Mouse (Mus musculus) lung, embryonic 15.5 days (tissue): ENCODE measurements around the gene Kcnk12. TPM values are rescaled to one million over a fixed set of nuclear protein-coding genes. Genes with fewer than 3 reads are reported as not detected.

Source experiments
- ATAC-seq: fragments of 200-750 bp; cut with Nextera tagmentation; 2 replicates; pipeline ENCODE4 v1.8.0; 2017; ENCODE audit warnings: moderate number of reproducible peaks, borderline replicate concordance; ENCODE audit not compliant: low FRiP score, low TSS enrichment; ENCODE audit errors: extremely low read depth
- H3K27ac ChIP-seq: fragments of 300-500 bp; sonication (generic); 2 replicates; pipeline ENCODE4 v1.5.1; 2015; ENCODE audit warnings: moderate library complexity, mild to moderate bottlenecking, inconsistent platforms
- H3K27me3 ChIP-seq: fragments of 300-500 bp; sonication (generic); 2 replicates; pipeline ENCODE4 v1.6.1; 2015; ENCODE audit warnings: inconsistent platforms
- H3K36me3 ChIP-seq: fragments of 300-500 bp; sonication (generic); 2 replicates; pipeline ENCODE4 v1.6.1; 2015; ENCODE audit warnings: inconsistent platforms
- H3K4me1 ChIP-seq: fragments of 300-500 bp; sonication (generic); 2 replicates; pipeline ENCODE4 v1.6.1; 2015; ENCODE audit warnings: inconsistent platforms
- H3K4me2 ChIP-seq: fragments of 300-500 bp; sonication (generic); 2 replicates; pipeline ENCODE4 v1.6.1; 2015; ENCODE audit warnings: inconsistent platforms, mild to moderate bottlenecking, moderate library complexity
- H3K4me3 ChIP-seq: fragments of 300-500 bp; sonication (generic); 2 replicates; pipeline ENCODE4 v1.5.1; 2015; ENCODE audit warnings: mild to moderate bottlenecking, inconsistent platforms
- H3K9ac ChIP-seq: fragments of 300-500 bp; sonication (generic); 2 replicates; pipeline ENCODE4 v1.6.1; 2015; ENCODE audit warnings: inconsistent platforms
- H3K9me3 ChIP-seq: fragments of 300-500 bp; sonication (generic); 2 replicates; pipeline ENCODE4 v1.6.1; 2016; ENCODE audit warnings: inconsistent platforms
- WGBS: fragments of 180-500 bp; shearing (Covaris S2); methylation state at CpG from one replicate; pipeline ENCODE4 v1.1.7; 2015; 5-methylcytosine and 5-hydroxymethylcytosine counted together
- polyA plus RNA-seq: library from polyadenylated mRNA; unstranded; fragments of >200 nt; fragmentation: Nextera tagmentation; extraction: Ambion mirVana; gene quantifications from 2 replicates; pipeline ENCODE4 v1.2.1, GENCODE M21; 2015

Kcnk12 gene
- polyA plus RNA-seq, 1 experiment from 2014 or later = 0.07 TPM

DNA sequence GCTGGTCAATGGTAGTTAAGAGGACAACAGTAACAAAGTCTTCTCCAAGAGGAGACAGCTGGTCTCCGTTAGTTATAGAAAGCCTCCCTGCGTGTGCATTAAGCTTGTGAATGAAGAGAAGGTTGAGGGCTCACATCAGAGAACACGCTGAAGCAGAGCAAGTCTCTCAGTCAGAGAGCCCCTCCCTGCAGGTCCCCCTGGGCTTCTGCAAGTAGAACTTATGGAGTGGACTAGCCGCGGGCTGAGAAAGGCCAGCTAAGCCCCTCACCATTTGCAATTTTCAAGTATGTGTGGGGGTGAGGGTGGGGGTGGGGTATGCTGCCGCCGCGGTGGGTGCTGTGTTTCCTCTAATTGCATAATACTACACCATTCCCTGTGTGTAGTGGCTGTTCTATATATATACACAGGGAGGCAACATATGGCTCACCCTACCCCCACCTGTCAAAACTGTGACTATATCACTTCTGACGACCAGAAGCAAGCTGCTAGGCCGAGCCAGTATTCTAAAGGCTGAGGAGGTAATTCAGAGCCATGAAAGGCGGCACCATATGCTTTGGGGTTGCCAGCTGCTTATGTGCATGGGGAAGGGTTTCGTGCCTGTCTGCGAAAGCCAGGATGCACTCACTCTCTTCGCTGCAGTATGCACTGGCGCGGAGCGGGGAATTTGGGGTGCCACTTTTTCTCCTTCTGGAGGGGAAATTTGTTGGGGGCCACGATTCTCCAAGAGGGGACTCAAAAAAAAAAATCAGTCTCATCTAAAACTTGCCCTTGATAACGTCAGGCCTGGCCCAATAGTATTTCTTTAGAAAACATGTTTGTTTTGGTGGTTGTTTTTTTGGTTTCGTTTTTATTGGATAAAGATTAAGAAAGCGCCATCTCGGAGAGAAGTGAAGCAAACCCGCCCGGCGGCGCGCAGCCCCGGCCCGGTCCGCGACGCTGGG, 52.5 kb downstream of the Kcnk12 start:
- Histone ChIP-seq H3K4me3 (peak overlapping the region; percentile 57), H3K27me3 (peaks cover 55% of the 10 kb centered on the region), H3K9ac (peak overlapping the region; percentile 8), H3K9me3 (no peaks in the 10 kb centered on the region), H3K4me1 (peaks cover 14% of the 10 kb centered on the region), H3K27ac (no peak overlapping the region), H3K4me2 (peak overlapping the region; percentile 99), H3K36me3 (no peaks in the 10 kb centered on the region)
- ATAC-seq = no peak
- WGBS = 8% methylated on average over 32 of the region's 32 CpGs

GRCm38 (mm10) chr17:87739835-87740234, 58.0 kb downstream of the Kcnk12 start:
- no peak overlapping the region for H3K9ac ChIP-seq
- H3K4me1 ChIP-seq = no peaks in the 10 kb centered on the region
- no peaks in the 10 kb centered on the region for H3K36me3 ChIP-seq
- no peaks in the 10 kb centered on the region for H3K9me3 ChIP-seq
- WGBS = 46% methylated on average over 1 of the region's 1 CpGs
- no peak overlapping the region for H3K4me2 ChIP-seq
- ATAC-seq = no peak
- peaks cover 19% of the 10 kb centered on the region for H3K27me3 ChIP-seq
- no peak overlapping the region for H3K4me3 ChIP-seq
- no peak overlapping the region for H3K27ac ChIP-seq

- Histone ChIP-seq H3K27ac (no peak overlapping the region), H3K9me3 (no peaks in the 10 kb centered on the region), H3K4me1 (no peaks in the 10 kb centered on the region), H3K4me2 (no peak overlapping the region), H3K36me3 (no peaks in the 10 kb centered on the region), H3K27me3 (no peaks in the 10 kb centered on the region), H3K4me3 (no peak overlapping the region), H3K9ac (no peak overlapping the region)
- ATAC-seq = no peak
- WGBS = 68% methylated on average over 3 of the region's 3 CpGs
These were observed 60.6 kb downstream of the Kcnk12 start for GRCm38 (mm10) chr17:87737144-87737543.

DNA sequence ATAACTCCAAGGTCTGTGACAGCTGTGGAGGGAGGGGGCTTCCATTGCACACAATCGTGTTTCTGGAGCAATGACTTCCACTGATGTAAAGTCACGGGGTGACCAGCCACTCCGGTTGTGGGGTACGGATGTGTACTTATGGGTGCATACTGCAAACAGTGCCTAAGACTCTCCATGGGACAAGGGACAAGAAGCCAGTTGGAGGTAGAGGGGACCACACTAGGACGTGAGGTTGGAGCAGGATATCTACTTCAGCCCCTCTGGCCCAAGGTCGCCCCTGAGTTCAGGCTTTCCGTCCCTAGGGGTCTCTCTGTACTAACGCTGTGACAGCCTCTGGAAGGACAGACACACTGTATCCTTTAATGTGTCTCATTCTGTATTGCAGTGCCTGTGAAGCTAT, 63.3 kb downstream of the Kcnk12 start:
- Histone ChIP-seq H3K27me3 (no peaks in the 10 kb centered on the region), H3K4me3 (no peak overlapping the region), H3K4me2 (no peak overlapping the region), H3K27ac (no peak overlapping the region), H3K4me1 (no peaks in the 10 kb centered on the region), H3K36me3 (no peaks in the 10 kb centered on the region), H3K9me3 (no peaks in the 10 kb centered on the region), H3K9ac (no peak overlapping the region)
- 82% methylated on average over 8 of the region's 8 CpGs for WGBS
- ATAC-seq = no peak

DNA sequence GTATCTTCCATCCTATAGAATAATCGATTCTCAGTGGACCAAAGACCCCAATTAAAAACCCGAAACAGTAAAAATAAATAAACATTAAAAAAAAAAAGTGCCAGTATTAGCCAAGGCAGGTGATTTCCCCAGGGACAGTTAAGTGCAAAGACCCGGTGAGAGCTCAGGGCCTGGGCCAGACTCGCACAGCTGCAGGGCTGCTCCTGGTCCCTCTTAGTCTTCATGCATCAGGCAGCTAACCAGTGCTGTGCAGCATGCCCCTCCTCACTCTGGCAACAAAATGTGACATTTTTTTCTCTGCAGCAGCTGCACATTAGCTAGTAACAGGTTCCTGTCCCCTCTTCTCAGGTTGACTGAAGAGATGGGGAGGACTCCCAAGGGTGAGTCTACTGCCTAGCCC, 65.8 kb downstream of the Kcnk12 start:
- Histone ChIP-seq H3K4me3 (no peak overlapping the region), H3K9me3 (no peaks in the 10 kb centered on the region), H3K4me1 (no peaks in the 10 kb centered on the region), H3K27me3 (no peaks in the 10 kb centered on the region), H3K9ac (no peak overlapping the region), H3K36me3 (no peaks in the 10 kb centered on the region), H3K27ac (no peak overlapping the region), H3K4me2 (no peak overlapping the region)
- ATAC-seq = no peak
- WGBS = 65% methylated on average over 4 of the region's 4 CpGs

GRCm38 (mm10) chr17:87726489-87727356, 71.1 kb downstream of the Kcnk12 start:
- 88% methylated on average over 12 of the region's 12 CpGs for WGBS
- no peak for ATAC-seq
- Histone ChIP-seq H3K27ac (no peak overlapping the region), H3K4me2 (no peak overlapping the region), H3K9me3 (no peaks in the 10 kb centered on the region), H3K4me3 (no peak overlapping the region), H3K36me3 (peaks cover 27% of the 10 kb centered on the region), H3K4me1 (no peaks in the 10 kb centered on the region), H3K9ac (no peak overlapping the region), H3K27me3 (no peaks in the 10 kb centered on the region)

DNA sequence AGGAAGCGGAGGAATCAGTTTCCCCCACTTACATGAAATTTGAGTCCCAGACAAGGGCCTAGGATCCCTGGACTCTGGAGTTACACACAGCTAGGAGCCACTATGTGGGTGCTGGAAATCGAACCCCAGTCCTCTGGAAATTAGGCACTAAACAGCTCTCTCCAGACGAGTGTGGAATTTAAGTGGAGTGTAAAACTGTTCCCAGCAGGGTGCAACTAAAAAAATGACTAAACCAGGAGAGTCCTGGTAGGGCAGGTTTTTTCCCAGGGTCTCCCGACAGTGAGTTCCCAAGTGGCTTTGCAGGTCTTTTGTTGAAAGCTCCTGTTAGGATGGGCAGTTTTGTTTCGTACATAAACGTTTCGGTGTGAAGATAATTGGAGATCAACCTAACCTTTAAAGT, 73.1 kb downstream of the Kcnk12 start:
- WGBS = 87% methylated on average over 7 of the region's 7 CpGs
- H3K9me3 ChIP-seq = no peaks in the 10 kb centered on the region
- no peak overlapping the region for H3K4me3 ChIP-seq
- no peak overlapping the region for H3K4me2 ChIP-seq
- H3K9ac ChIP-seq = no peak overlapping the region
- H3K27ac ChIP-seq = no peak overlapping the region
- H3K27me3 ChIP-seq = no peaks in the 10 kb centered on the region
- no peaks in the 10 kb centered on the region for H3K4me1 ChIP-seq
- ATAC-seq = no peak
- H3K36me3 ChIP-seq = peaks cover 28% of the 10 kb centered on the region

- Histone ChIP-seq H3K9ac (no peak overlapping the region), H3K9me3 (no peaks in the 10 kb centered on the region), H3K27ac (no peak overlapping the region), H3K4me3 (no peak overlapping the region), H3K27me3 (no peaks in the 10 kb centered on the region), H3K36me3 (peaks cover 21% of the 10 kb centered on the region), H3K4me2 (no peak overlapping the region), H3K4me1 (no peaks in the 10 kb centered on the region)
- ATAC-seq = no peak
- WGBS = 79% methylated on average over 8 of the region's 8 CpGs
These were observed 97.7 kb downstream of the Kcnk12 start for GRCm38 (mm10) chr17:87700101-87700500.

DNA sequence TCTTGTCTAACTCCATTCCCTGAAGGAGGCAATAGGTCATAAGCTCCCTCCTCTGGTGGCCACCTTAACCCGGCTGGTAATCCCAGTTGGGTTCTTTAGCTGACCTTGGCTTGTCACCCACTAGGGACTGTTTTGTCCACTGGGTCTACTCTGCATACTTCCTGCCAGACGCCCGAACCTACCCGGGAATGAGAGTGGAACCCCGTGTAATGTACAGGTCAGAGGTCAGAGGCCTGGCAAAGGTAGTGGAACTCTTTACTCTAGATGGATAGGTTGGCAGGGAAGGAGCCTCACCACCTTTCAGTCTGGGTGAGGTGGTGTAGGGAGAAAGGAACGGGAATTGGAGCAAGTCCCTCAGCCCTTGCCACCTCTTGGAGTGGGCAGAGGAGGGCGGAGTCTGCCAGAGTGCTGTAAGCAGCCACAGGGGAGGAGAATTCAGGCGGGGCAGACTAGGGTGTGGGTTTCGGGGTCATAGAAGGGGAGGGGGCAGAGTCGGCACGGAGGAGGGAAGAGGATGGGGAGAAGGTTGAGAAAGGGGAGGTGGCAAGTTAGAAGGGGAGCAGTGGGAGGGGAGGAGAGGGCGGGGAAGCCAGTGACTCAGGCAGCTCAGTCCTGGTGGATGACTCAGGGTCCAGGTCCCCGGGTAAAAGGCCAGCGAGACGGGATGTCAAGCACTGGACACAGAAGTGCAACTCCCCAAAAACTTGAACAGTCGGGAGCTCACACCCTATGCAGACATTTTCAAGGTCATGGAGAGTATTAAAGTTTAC, 98.6 kb downstream of the Kcnk12 start:
- peak; percentile 49 for ATAC-seq
- Histone ChIP-seq H3K27me3 (no peaks in the 10 kb centered on the region), H3K4me1 (no peaks in the 10 kb centered on the region), H3K9ac (no peak overlapping the region), H3K9me3 (no peaks in the 10 kb centered on the region), H3K36me3 (peaks cover 21% of the 10 kb centered on the region), H3K27ac (no peak overlapping the region), H3K4me2 (no peak overlapping the region), H3K4me3 (no peak overlapping the region)
- WGBS = 71% methylated on average over 16 of the region's 16 CpGs

DNA sequence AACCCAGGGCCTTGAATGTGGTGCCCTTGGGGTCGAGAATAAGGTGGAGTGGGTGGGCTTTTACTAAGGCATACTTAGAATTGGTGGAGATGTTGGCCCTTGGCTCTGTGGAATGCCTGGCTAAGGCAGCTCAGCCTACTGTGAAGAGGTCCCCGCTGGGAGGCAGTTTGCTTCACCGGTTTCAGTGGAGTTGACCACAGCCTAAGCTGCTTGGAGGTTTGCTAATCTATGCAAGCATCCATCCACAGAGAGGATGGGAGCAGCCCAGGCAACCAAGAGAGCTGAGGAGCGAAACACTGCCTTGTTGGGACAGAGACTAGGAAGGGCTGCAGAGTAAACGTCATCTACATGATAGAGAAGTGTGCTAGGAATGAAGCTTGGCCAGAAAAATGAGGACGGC, 101.0 kb downstream of the Kcnk12 start:
- no peak overlapping the region for H3K4me2 ChIP-seq
- no peak overlapping the region for H3K27ac ChIP-seq
- H3K9me3 ChIP-seq = no peaks in the 10 kb centered on the region
- H3K36me3 ChIP-seq = peaks cover 28% of the 10 kb centered on the region
- no peaks in the 10 kb centered on the region for H3K4me1 ChIP-seq
- H3K4me3 ChIP-seq = no peak overlapping the region
- WGBS = 82% methylated on average over 6 of the region's 6 CpGs
- ATAC-seq = no peak
- H3K27me3 ChIP-seq = no peaks in the 10 kb centered on the region
- H3K9ac ChIP-seq = no peak overlapping the region

GRCm38 (mm10) chr17:87695874-87696465, 101.8 kb downstream of the Kcnk12 start:
- no peak overlapping the region for H3K9ac ChIP-seq
- H3K4me2 ChIP-seq = no peak overlapping the region
- no peaks in the 10 kb centered on the region for H3K27me3 ChIP-seq
- ATAC-seq = no peak
- WGBS = 91% methylated on average over 11 of the region's 11 CpGs
- H3K27ac ChIP-seq = no peak overlapping the region
- peaks cover 23% of the 10 kb centered on the region for H3K36me3 ChIP-seq
- H3K4me3 ChIP-seq = no peak overlapping the region
- no peaks in the 10 kb centered on the region for H3K4me1 ChIP-seq
- H3K9me3 ChIP-seq = no peaks in the 10 kb centered on the region
